Mouse (Mus musculus) midbrain, embryonic 14.5 days (tissue): Measurements from ENCODE around the gene Rft1. TPM values are rescaled to one million over a fixed set of nuclear protein-coding genes. Genes with fewer than 3 reads are reported as not detected.
"Not testable (repeated sequence)": the region's sequence is repeated elsewhere in the genome, so short reads cannot be mapped to it uniquely, and the experiment has no call there.

Experiments
- ATAC-seq: fragments of 200-750 bp; cut with Nextera tagmentation; 2 replicates; pipeline ENCODE4 v1.8.0; 2017; ENCODE audit warnings: moderate number of reproducible peaks, moderate library complexity; ENCODE audit not compliant: low FRiP score, low TSS enrichment
- DNase-seq: peaks from one replicate; pipeline ENCODE4 v3.0.0-alpha.2; 2015
- H3K27ac ChIP-seq: fragments of 300-500 bp; sonication (generic); replicated peaks from 2 replicates; pipeline ENCODE4 v1.5.1; 2014; ENCODE audit warnings: mild to moderate bottlenecking, low read depth, low read length, moderate library complexity
- H3K27me3 ChIP-seq: fragments of 300-500 bp; sonication (generic); 2 replicates; pipeline ENCODE4 v1.6.1; 2014; ENCODE audit warnings: low read length, control low read depth, mixed read lengths; ENCODE audit not compliant: control insufficient read depth, insufficient read depth
- H3K36me3 ChIP-seq: fragments of 300-500 bp; sonication (generic); 2 replicates; pipeline ENCODE4 v1.6.1; 2014; ENCODE audit warnings: low read length, control low read depth; ENCODE audit not compliant: control insufficient read depth, insufficient read depth
- H3K4me1 ChIP-seq: fragments of 300-500 bp; sonication (generic); 2 replicates; pipeline ENCODE4 v1.6.1; 2014; ENCODE audit warnings: mild to moderate bottlenecking, antibody characterized with exemption, low read length, control low read depth; ENCODE audit not compliant: control insufficient read depth, insufficient read depth
- H3K4me2 ChIP-seq: fragments of 300-500 bp; sonication (generic); 2 replicates; pipeline ENCODE4 v1.6.1; 2014; ENCODE audit warnings: mild to moderate bottlenecking, low read length, moderate library complexity
- H3K4me3 ChIP-seq: fragments of 300-500 bp; sonication (generic); replicated peaks from 2 replicates; pipeline ENCODE4 v1.5.1; 2014; ENCODE audit warnings: low read depth, low read length
- H3K9ac ChIP-seq: fragments of 300-500 bp; sonication (generic); replicated peaks from 2 replicates; pipeline ENCODE4 v1.6.1; 2014; ENCODE audit warnings: mild to moderate bottlenecking, low read length, moderate library complexity
- H3K9me3 ChIP-seq: fragments of 300-500 bp; sonication (generic); 2 replicates; pipeline ENCODE4 v1.6.1; 2016; ENCODE audit warnings: low read length, control low read depth, mixed read lengths; ENCODE audit not compliant: control insufficient read depth
- WGBS: fragments of 180-500 bp; shearing (Covaris S2); extraction: QIAGEN DNeasy Blood & Tissue Kit; methylation state at CpG from one replicate; pipeline ENCODE4 v1.1.7; 2014; 5-methylcytosine and 5-hydroxymethylcytosine counted together
- polyA plus RNA-seq: library from polyadenylated mRNA; unstranded; fragments of >200 nt; fragmentation: Nextera tagmentation; extraction: Ambion mirVana; gene quantifications from 2 replicates; pipeline ENCODE4 v1.2.1, GENCODE M21; 2014

The Rft1 gene
- polyA plus RNA-seq, 1 experiment from 2014 or later: 10.3 TPM

DNA sequence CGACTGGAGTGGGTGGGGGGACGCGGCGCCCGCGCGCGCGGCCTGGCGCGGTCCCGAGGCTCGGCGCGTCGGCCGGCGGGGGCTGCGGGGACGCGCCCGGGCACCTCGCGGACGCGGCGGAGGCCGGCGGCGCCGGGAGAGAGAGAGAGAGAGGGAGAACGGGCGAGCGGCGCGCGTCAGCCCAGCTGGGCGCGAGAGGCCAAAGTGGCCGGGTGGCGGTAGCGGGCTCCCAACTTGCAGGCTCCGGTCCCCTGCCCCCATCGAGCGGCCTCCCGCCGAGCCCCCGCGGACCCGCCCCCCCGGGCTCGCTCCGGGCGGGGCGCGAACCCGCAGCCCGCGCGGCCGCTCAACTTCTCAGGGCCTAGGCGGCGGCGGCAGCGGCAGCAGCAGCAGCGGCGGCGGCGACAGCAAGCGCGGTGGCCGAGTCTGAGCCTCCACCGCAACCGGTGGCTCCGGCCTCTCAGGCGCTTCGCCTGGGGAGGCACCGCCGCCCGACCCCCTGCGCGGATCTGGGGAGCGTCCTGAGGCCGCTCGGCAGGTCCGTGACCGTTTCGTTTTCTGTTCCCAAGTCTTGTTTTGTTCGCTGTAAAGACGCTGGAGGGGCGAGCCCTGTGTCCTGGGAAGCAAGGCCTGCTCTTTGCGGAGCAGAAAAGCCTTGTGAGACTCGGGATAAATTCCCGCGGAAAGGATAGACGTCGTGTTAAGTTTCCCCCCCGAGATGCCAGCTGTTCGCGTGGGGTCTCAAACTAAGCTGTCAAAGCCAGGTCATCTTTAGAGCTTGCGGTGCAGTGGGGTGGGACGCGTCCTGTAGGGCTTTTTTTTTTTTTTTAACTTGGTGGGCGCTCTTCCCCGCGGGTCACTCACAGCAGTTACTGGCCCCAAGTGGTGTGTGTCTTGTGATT is 62.1 kb downstream of the Rft1 start:
- peak; percentile 85 for DNase-seq
- peak overlapping the region; percentile 73 for H3K4me2 ChIP-seq

DNA sequence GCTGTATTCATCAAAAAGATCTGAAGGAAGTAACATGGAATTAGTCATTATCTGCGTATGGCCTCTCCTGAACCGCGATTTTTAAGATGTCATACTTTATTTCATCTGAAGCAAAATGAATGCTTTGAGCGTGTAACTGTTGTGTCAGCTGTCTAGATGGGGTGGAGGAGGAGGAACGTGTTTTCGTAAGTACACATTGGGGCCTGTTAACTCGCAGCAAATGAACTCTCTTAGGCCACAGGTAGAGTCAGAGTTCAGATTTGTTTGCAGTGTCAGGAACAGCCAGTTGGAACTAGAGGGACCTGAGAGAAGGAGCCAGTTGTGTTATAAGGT is 62.8 kb downstream of the Rft1 start:
- 4% methylated on average over 7 of the region's 7 CpGs for WGBS
- ATAC-seq: no peak
- H3K4me3 ChIP-seq: peak overlapping the region; percentile 89
- DNase-seq: peak; percentile 22
- H3K9ac ChIP-seq: peak overlapping the region; percentile 81
- no peaks in the 10 kb centered on the region for H3K27me3 ChIP-seq
- H3K4me1 ChIP-seq: peaks cover 9% of the 10 kb centered on the region; the same call in 1 of the 2 replicates
- H3K9me3 ChIP-seq: no peaks in the 10 kb centered on the region
- no peaks in the 10 kb centered on the region for H3K36me3 ChIP-seq
- no peak overlapping the region; the same call in 1 of the 2 replicates for H3K27ac ChIP-seq
- peak overlapping the region; percentile 73 for H3K4me2 ChIP-seq

More for the DNA sequence above, 62.1 kb downstream of the Rft1 start:
- Histone ChIP-seq H3K27me3 (no peaks in the 10 kb centered on the region), H3K4me1 (peaks cover 9% of the 10 kb centered on the region; the same call in 1 of the 2 replicates), H3K36me3 (no peaks in the 10 kb centered on the region), H3K4me3 (peak overlapping the region; percentile 89), H3K9me3 (no peaks in the 10 kb centered on the region), H3K27ac (peak overlapping the region; percentile 93), H3K9ac (peak overlapping the region; percentile 81)
- ATAC-seq: peak; percentile 56
- under 1% methylated on average over 92 of the region's 106 CpGs for WGBS

- not testable (repeated sequence) for H3K36me3 ChIP-seq, H3K4me2 ChIP-seq, H3K27ac ChIP-seq, H3K27me3 ChIP-seq, H3K9ac ChIP-seq, ATAC-seq, H3K4me3 ChIP-seq, H3K4me1 ChIP-seq, DNase-seq, H3K9me3 ChIP-seq
- 100% methylated on average over 1 of the region's 1 CpGs for WGBS
Observed at GRCm38 (mm10) chr14:30718696-30719095, 64.5 kb downstream of the Rft1 start.

GRCm38 (mm10) chr14:30719514-30719913 is 65.4 kb downstream of the Rft1 start:
- no peak for ATAC-seq
- no peak for DNase-seq
- H3K4me1 ChIP-seq: peaks cover 9% of the 10 kb centered on the region; the same call in 1 of the 2 replicates

DNA sequence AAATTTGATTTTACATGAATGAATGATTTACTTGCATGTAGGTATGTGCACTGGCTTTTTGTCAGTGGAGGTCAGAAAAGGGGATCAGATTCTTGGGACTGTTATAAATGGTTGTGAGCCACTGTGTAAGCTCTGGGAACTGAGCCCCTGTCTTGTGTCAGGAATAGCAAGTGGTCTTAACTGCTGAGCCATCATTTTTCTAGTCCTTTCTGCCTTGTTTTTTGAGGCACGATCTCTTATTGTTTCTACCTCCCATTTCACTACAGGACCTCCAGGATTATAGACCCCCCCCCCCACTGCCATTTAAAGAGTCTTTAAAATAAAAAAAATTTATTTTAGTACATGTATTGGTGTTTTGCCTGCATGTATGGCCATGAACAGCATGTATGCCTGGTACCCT is 67.7 kb downstream of the Rft1 start:
- no peak overlapping the region for H3K27ac ChIP-seq
- no peak overlapping the region for H3K4me3 ChIP-seq
- H3K4me1 ChIP-seq: peaks cover 9% of the 10 kb centered on the region; the same call in 1 of the 2 replicates
- H3K9me3 ChIP-seq: no peaks in the 10 kb centered on the region
- ATAC-seq: no peak
- DNase-seq: no peak
- no peaks in the 10 kb centered on the region for H3K27me3 ChIP-seq
- H3K9ac ChIP-seq: no peak overlapping the region
- H3K4me2 ChIP-seq: no peak overlapping the region
- 83% methylated on average over 1 of the region's 1 CpGs for WGBS
- H3K36me3 ChIP-seq: no peaks in the 10 kb centered on the region

More at GRCm38 (mm10) chr14:30719514-30719913, 65.4 kb downstream of the Rft1 start:
- no peak overlapping the region for H3K4me2 ChIP-seq
- H3K36me3 ChIP-seq: no peaks in the 10 kb centered on the region
- H3K27me3 ChIP-seq: no peaks in the 10 kb centered on the region
- H3K27ac ChIP-seq: no peak overlapping the region
- no peak overlapping the region for H3K9ac ChIP-seq
- H3K9me3 ChIP-seq: no peaks in the 10 kb centered on the region
- 98% methylated on average over 1 of the region's 1 CpGs for WGBS
- no peak overlapping the region for H3K4me3 ChIP-seq

GRCm38 (mm10) chr14:30722406-30722805 is 68.2 kb downstream of the Rft1 start:
- ATAC-seq: no peak
- no peak overlapping the region for H3K4me3 ChIP-seq
- DNase-seq: no peak
- H3K9ac ChIP-seq: no peak overlapping the region
- H3K27me3 ChIP-seq: no peaks in the 10 kb centered on the region
- 86% methylated on average over 5 of the region's 5 CpGs for WGBS
- H3K9me3 ChIP-seq: no peaks in the 10 kb centered on the region
- H3K36me3 ChIP-seq: no peaks in the 10 kb centered on the region
- peaks cover 5% of the 10 kb centered on the region; the same call in 1 of the 2 replicates for H3K4me1 ChIP-seq
- no peak overlapping the region for H3K27ac ChIP-seq
- no peak overlapping the region for H3K4me2 ChIP-seq

GRCm38 (mm10) chr14:30731896-30732295 is 77.7 kb downstream of the Rft1 start:
- WGBS: 92% methylated on average over 3 of the region's 3 CpGs
- no peak overlapping the region for H3K4me3 ChIP-seq
- no peak overlapping the region for H3K4me2 ChIP-seq
- no peaks in the 10 kb centered on the region for H3K9me3 ChIP-seq
- no peaks in the 10 kb centered on the region for H3K36me3 ChIP-seq
- ATAC-seq (no peak), DNase-seq (no peak)
- H3K4me1 ChIP-seq: no peaks in the 10 kb centered on the region
- no peak overlapping the region for H3K9ac ChIP-seq
- H3K27ac ChIP-seq: no peak overlapping the region
- no peaks in the 10 kb centered on the region for H3K27me3 ChIP-seq

DNA sequence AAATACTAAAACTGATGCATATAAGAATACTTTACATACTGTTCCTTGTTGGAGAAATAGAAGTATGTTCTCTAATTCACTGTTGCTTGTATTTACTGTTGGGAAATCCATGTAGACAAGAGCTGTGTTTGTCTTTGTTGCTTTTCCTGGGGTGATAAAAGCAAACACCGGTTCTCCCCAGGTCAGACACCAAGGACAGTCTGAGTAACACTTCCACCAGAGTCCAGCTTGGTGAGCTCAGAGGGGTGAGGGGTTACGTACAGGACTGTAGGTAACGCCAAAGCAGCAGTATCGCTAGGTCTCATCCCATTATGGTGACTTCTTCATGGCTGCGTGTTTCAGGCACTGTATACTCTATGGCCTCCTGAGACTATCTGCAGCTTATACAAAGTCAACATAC is 80.5 kb downstream of the Rft1 start:
- Histone ChIP-seq H3K4me1 (no peaks in the 10 kb centered on the region), H3K9ac (no peak overlapping the region), H3K27me3 (no peaks in the 10 kb centered on the region), H3K4me3 (no peak overlapping the region), H3K4me2 (no peak overlapping the region), H3K9me3 (no peaks in the 10 kb centered on the region), H3K27ac (no peak overlapping the region), H3K36me3 (no peaks in the 10 kb centered on the region)
- 95% methylated on average over 5 of the region's 5 CpGs for WGBS
- DNase-seq (no peak), ATAC-seq (no peak)

DNA sequence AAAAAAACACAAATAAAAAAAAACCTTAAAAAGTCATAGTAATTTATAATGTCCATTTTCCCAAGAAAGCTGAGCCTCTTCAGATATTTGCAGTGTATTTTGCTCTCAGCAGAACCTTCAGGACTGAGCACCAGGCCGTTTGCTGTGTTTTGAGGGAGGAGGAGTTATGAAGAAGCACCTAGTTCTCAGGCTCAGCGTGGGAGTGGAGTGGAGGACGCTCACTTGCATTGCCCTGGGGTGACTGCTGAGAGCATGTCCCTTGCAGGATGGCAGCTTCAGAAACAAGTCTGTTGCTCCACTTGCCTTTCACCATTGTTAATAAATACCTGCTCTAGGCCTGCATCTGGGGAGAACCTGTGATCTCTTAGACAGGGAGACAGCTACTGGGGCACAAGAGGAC is 81.7 kb downstream of the Rft1 start:
- ATAC-seq (no peak), DNase-seq (no peak)
- no peak overlapping the region for H3K27ac ChIP-seq
- H3K4me3 ChIP-seq: no peak overlapping the region
- H3K4me1 ChIP-seq: no peaks in the 10 kb centered on the region
- H3K9ac ChIP-seq: no peak overlapping the region
- H3K4me2 ChIP-seq: no peak overlapping the region
- H3K9me3 ChIP-seq: no peaks in the 10 kb centered on the region
- no peaks in the 10 kb centered on the region for H3K36me3 ChIP-seq
- WGBS: 84% methylated on average over 3 of the region's 3 CpGs
- no peaks in the 10 kb centered on the region for H3K27me3 ChIP-seq
